Mouse (Mus musculus) erythroblast, adult 5-6 weeks (primary cell): ENCODE results near the gene Kri1. TPM values are rescaled to one million over a fixed set of nuclear protein-coding genes. Genes with fewer than 3 reads are reported as not detected.
"Not testable (repeated sequence)": the region's sequence is repeated elsewhere in the genome, so short reads cannot be mapped to it uniquely, and the experiment has no call there.

Source experiments
- ATAC-seq: replicated peaks from 2 replicates; pipeline ENCODE4 v1.8.0; 2016; ENCODE audit warnings: moderate number of reproducible peaks, mild to moderate bottlenecking, moderate TSS enrichment, inconsistent platforms; ENCODE audit not compliant: poor library complexity, low FRiP score, severe bottlenecking
- total RNA-seq, 2 experiments: library from RNA; stranded (forward) in 1 of 2; stranded (reverse) in 1 of 2; fragments of 150-400 nt in 1 of 2; fragments of 200-764, 138-1000 nt in 1 of 2; gene quantifications; 2 replicates each; pipeline versions ENCODE4 v1.2.3 to v1.2.4; 2015 to 2017; ENCODE audit warnings: low replicate concordance in 2 of 2

Kri1 gene
- total RNA-seq, 2 experiments from 2014 or later, result 22.3 to 26.7 TPM

DNA sequence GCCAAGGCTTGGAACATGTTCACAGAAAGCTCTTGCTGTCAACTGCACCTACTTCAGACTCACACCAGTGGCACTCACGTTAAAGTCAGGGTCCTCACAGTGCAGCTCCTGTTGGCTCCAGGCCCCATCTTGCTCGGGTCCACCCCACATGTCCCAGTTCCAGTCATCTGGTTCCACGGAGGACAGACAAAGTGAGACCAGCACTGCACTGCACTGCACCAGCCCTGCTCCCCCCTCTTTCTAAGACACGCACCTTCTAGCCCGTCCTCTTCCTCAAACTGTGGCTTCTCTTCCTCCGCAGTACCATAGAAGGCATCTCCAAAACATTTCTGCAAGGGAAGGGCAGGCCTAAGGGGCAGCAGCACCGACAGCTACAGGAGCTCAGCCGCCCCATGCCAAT is 11.5 kb downstream of the Kri1 start:
- ATAC-seq, result no peak

DNA sequence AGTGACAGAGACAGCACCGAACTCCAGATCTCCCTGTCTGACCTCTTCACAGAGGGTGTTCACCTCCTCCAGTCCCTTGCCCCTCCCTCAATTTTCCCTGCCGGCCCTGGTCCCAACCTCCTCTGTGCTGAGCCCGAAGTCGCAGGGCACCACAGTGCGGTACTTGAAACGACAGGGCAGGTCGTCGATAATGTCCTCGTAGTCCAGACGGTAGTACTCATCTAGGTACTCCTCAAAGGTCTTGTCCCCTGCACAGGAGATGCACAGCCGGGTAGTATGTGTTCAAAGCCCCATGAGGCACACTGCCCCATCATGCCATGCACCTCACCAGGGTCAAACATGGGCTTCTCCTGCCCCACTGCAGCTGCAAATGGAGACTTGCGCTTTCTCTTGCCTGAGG is 12.0 kb downstream of the Kri1 start:
- ATAC-seq, result no peak

DNA sequence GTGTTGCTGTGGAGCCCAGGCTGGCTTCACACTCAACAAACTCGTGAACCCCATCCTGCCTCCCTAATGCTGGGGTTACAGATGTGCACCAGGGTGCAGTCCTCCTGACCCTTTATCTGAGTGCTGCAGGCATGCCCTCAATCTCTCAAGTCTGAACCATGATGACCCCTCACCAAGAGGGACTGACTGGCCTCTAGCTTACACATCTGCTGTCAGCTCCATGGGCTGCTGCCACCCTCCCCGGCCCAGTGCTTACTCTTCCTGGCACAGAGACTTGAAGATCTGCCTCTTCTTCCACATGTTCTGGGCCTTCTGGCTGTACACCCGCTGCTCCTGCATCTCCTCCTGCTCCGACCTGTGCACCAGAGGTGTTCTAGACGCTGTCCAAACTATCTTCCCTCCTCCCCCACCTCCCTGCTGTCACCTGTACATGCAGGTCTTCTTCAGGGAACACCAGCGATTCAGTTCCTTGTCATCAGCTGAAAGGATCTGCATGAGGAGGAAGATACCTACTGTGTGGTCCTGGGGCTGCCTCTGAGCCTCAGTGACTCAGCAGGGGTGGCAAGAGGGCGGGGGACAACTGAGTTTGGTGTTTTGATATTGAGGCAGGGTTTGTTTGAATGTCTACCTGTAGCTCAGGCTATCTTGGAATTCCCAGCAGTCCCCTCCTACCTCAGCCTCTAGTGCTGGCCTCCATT is 12.6 kb downstream of the Kri1 start:
- ATAC-seq, result 0 out of 2 replicates have a peak, but pooled peaks have one; percentile 27

DNA sequence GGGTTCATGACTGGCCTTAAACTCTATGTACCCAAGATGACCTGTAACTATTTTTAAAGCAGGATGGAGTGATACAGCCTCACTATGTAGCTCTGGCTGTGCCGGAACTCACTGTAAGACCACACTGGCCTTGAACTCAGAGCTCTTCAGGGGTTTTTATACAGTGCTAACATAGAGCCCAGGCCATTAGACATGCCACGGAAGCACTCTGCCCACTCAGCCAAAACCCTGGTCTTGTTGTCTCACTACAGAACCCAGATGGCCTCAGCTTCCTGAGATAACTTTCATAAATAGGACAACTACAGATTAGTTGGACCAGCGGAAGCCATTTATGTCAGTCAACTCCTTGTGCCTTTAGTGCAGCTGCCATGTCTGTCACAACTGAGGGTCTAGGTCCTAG is 13.4 kb downstream of the Kri1 start:
- no peak for ATAC-seq

DNA sequence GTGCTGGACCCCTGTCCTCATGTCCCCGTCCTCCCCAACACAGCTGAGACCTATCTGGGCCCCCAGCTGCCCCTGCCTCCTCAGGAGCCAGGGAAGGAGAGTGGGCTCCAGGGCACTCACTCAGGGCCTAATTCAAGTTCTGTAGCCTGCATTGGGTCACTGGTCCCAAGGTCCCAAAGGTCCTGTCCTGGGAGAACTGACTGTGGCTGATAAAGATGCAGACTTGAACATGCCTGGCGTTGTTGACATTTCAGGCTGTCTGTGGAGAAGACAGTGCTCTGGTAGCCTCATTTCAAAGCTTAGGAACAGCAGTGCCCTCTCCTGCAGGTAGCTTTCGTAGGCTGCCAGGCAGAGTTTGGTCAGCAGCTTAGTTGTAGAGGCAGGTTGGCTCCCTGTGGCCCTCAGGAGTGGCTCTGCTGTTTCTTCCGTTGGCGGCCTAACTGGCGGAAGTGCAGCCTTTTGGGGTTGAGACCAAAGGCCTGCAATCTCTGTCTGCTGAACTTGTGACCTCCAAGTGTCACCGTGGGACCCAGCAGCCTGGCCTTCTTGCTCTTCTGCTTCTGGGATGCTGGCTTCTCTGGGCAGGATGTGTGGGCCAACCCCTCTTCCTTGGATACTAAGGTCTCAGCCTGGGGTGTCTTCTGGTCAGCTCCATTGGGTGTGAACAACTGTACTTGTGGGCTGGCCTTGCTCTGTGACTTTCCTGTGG is 14.1 kb downstream of the Kri1 start:
- ATAC-seq, result no peak

DNA sequence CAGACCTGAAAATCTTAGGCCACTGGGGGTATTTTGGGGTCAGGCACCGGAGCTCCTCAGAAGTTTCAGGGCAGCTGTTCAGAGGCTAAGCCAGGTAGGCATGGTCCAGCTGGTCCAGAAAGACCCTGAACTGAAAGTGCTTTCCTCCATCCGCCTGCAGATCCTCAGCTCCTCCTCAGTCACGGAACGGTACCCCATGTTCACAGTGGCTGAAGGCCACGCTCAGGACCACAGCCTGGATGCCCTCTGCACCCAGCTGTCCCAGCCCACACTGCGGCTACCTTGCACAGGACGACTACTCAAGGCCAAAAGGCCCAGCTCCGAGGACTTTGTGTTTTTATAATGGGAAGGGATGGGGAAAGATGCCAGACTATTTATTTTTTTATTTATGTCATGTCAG is 14.7 kb downstream of the Kri1 start:
- no peak for ATAC-seq

DNA sequence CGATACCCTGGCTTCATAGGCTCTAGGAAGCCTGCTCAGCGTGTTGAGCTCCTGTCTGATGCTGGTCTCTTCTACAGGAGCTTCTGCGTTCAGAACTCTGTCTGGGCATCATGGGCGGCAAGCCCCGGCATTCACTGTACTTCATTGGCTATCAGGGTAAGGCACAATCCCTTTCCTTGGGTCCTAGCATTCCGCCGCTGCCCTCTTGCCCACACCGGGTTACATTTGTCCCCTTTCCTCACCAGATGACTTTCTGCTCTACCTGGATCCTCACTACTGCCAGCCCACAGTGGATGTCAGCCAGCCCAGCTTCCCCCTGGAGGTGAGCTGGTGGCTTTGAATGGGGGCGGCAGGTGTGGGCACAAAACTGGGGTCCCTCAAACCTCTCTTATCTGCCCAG is 15.4 kb downstream of the Kri1 start:
- ATAC-seq, result no peak

DNA sequence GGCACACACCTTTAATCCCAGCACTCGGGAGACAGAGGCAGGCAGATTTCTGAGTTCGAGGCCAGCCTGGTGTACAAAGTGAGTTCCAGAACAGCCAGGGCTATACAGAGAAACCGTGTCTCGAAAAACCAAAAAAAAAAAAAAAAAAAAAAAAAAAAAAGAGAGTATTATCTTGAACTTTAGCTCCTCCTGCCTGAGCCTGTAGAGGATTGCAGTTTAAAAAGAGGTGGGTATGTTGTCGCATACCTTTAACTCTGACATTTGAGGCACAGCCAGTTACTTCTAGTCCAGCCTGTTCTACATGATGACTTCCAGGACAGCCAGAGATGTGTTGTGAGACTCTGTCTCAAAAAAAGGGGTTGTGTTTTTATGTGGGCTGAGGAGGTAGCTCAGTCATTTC is 18.2 kb downstream of the Kri1 start:
- not testable (repeated sequence) for ATAC-seq

DNA sequence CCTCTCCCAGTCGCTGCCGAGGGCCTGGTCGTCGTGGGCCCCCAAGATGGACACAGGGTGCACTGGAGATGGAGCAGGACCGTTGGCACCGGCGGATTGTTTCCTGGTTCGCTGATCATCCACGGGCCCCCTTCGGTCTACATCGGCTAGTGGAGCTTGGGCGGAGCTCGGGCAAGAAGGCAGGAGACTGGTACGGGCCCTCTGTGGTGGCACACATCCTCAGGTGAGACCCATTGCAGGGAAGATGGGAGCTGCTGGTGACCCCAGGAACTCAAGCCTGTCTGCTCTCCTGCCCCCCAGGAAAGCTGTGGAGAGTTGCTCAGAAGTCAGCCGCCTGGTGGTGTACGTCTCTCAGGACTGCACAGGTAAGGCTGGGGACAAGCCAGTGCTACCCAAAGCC is 19.5 kb downstream of the Kri1 start:
- no peak for ATAC-seq

DNA sequence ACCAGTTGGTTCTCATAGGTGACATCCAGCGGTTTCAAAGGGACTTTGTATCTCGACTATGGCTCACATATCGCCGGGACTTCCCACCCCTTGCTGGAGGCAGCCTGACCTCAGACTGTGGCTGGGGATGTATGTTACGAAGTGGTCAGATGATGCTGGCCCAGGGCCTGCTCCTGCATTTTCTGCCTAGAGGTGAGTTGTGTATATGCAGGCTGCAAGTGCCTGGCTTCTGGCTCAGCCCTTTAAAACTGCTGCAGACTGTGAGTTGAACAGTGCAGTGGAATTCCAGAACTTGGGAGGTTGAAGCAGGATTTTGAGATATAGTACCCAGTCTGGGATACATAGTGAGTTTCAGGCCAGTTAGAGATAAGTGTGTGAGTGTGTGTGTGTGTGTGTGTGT is 20.9 kb downstream of the Kri1 start:
- ATAC-seq, result no peak

DNA sequence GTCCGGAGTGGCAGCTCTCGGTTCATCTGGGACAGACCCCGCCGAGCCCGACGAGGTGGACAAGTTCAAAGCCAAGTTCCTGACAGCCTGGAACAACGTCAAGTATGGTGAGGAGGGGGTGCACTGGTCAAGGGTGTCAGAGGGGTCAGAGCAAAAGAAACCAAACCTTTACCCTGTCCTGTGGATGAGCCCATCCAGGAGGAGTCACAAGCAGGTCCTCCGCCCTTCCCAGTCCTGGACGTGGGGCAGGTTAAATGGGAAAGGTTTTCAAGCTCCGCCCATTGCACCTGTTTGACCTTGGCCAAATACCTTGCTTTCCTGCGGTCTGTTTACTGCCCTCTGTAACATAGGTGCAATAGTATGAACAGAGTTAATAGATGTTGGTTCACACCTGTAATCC is 22.2 kb downstream of the Kri1 start:
- ATAC-seq, result peak; percentile 34

DNA sequence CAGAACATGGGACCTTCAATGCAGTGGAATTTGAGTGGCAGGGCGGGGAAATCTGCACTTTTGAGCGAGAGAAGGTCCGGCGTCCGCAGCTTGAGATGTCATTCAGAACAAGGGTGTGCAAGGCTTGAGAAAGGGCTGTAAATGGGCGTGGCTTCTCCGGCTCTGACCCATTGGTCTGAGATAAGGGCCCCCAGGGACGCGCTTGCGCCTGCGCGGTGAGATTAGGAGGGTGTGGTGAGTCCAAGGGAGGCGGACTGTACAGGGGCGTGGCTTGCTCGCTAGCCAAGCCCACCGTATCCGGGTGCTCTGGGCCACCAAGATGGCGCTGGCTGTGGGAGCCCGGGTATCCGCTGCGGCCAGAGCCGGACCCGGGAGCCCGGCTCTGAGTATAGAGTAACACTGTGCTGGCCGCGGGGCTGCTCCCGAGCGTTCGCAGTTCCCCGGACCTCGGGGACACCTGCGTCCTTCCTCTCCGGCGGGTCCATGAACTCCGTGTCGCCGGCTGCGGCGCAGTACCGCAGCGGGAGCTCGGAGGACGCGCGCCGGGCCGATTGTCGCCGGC is 22.7 kb downstream of the Kri1 start, which contains the start of gene Atg4d:
TSS of gene Atg4d (plus strand) at position 294 of the 562 bp plus-strand sequence.
- ATAC-seq, result peak; percentile 86

DNA sequence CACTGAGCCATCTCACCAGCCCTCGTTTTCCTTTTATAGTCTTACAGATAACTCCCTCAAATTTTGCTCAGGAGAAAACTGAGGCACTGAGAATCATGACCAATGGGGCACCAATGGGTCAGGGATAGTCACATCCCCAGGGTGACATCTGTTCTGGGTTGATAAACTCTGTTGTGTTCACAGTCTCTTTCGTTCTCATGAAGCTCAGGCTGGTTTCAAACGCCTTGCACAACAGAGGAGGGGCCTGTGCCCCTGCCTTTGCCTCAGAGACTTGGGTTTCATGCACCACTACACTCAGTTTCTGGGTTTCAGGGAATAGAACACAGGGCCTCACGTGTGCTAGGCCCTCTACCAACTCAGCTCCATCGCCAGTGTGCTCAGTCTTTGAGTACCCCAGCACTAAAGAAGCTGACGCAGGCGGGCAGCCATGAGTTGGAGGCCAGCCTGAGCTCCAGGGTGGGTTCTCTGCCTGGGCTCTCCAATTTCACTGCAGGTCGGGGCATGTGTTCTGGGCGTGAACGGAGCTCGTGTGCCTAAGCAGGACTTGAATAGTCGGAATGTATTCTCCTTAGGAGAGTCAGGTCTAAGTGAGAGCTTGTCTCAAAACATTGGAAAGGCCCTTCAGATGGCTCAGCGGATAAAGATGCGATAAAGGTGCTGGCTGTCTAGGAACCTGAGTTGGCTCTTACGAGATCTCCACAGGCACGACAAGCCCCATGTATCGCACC is 23.3 kb downstream of the Kri1 start:
- peak; percentile 66 for ATAC-seq

DNA sequence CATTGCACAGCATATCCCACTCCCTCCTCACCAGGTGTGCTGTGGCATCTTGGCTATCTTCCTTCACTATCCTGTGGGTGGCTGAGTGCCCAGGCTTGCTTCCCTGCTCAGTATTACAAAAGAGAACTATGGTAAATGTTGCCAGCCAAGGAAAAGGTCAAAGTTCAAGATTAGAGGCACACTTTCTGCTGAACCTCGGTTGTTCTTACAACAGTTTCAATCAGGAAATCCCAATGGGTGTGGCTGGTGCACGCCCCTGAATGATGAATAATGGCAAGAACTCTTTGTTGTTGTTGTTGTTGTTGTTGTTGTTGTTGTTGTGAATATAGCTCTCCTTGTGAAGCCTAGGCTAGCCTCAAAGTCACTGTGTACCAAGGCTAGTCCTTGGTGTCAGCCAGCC is 25.9 kb downstream of the Kri1 start:
- no peak for ATAC-seq

DNA sequence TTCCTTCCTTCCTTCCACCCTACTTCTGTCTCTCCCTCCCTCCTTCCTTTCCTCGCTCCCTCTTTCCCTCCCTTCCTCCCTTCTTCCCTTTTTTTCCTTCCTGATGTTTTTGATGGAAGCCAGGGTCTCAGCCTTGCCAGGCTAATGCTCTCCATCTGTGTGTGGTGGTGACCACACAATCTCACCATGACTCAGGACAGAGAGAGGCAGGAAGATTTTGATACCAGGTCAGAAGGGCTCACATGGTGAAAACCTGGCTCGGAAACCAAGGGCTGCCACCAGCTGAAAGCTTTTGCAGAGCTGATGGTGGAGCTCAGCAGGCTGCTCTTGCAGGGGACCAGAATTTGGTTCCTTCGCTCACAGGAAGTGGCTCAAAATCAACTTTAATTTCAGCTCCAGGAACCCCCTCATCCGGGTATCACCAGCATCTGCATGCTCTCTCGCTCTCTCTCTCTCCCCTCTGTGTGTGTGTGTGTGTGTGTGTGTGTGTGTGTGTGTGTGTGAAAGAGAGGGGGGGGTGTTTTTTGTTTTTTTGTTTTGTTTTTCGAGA is 27.2 kb downstream of the Kri1 start:
- no peak for ATAC-seq

DNA sequence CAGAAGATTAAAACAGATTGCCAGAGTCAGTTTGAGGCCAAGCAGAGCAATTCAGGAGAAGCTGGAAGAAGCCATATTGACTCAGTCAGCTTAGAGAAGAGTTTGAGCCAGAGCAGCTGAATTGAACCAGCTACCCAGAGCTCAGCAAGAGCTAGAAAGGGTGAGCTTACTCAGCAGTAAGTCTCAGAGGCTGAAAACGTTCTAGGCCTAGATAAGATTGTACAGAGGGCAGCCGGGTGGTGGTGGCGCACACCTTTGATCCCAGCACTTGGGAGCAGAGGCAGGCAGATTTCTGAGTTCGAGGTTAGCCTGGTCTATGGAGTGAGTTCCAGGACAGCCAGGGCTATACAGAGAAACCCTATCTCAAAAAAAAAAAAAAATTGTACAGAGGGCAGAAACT is 31.4 kb downstream of the Kri1 start:
- not testable (repeated sequence) for ATAC-seq

DNA sequence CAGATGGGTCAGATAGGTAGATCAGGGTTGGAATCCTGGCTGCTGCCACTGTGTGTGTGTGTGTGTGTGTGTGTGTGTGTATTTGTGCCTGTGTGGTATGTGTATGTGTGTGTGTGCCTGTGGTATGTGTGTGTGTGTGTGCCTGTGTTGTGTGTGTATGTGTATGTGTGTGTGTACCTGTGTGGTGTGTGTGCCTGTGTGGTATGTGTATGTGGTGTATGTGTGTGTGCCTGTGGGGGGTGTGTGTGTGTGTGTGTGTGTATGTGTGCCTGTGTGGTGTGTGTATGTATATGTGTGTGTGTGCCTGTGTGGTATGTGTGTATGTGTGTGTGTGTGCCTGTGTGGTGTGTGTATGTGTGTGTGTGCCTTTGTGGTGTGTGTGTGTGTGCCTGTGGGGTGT is 33.1 kb downstream of the Kri1 start:
- ATAC-seq, result no peak

DNA sequence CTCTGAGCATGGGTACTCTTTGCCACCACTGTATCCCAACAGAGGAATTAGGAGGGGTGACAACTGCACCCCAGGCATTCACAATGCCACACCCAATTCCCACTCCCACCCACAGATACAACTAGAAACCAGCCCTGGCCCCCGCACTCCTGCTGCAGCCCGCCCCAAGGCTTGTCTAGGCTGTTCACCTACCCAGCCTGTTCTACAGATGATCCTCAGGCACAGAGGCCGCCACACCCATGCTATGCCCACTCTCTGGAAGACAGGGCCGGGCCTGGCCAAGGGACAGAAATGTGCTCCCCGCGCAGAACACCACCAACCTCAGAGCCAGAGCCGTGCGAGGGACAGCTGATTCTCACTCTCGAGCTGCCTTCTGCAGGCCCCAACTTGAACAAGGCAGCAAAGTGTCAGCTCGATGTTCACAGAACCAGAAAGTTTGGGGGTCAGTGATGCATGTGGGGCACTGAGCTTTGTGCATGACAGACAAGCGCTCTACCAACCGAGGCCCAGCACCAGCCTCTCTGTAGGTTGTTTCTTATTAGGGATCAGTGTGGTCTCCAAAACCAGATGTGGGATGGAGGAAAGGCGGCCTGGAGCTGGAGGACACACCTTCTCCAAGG is 36.5 kb downstream of the Kri1 start:
- no peak for ATAC-seq

DNA sequence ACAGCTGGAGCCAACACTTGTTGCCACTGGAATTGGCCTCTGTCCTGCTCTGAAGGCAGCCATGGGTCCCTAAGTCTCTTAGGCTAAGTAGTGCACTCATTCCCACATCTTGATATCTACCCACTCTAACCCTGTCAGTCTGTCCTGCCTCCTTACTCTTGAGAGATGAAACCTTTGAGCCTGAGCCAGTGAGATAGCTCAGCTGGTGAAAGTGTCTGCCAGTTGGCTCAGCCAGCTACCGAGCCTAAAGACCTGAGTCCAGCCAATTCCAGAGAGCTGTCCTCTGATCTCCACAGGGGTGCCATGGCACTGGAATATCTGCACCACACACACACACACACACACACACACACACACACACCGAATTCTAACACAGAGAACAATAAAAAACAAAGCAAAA is 37.3 kb downstream of the Kri1 start:
- no peak for ATAC-seq
